Mouse (Mus musculus): Measurements from ENCODE around the gene Nags. TPM values are rescaled to one million over a fixed set of nuclear protein-coding genes. Genes with fewer than 3 reads are reported as not detected.

The Nags gene
- polyA plus RNA-seq, 1 experiment from 2014 or later, result 0.08 TPM

Other genes with a start within 250 kb of the Nags start
- 0.41 and 0.43 TPM in 2 replicates for gene Sost, start 178.5 kb upstream of the Nags start, polyA plus RNA-seq (2014; fragmentation: Nextera tagmentation; extraction: Ambion mirVana)
- gene Cfap97d1, start 161.2 kb upstream of the Nags start, polyA plus RNA-seq (2014; fragmentation: Nextera tagmentation; extraction: Ambion mirVana), result not detected in 2 replicates
- gene Dusp3, start 158.5 kb upstream of the Nags start, polyA plus RNA-seq (2014; fragmentation: Nextera tagmentation; extraction: Ambion mirVana), result 9.8 and 11.3 TPM in 2 replicates
- gene Mpp3, start 117.1 kb upstream of the Nags start, polyA plus RNA-seq (2014; fragmentation: Nextera tagmentation; extraction: Ambion mirVana), result 11.3 and 12.7 TPM in 2 replicates
- gene Cd300lg, start 104.0 kb upstream of the Nags start, polyA plus RNA-seq (2014; fragmentation: Nextera tagmentation; extraction: Ambion mirVana), result 0.35 and 0.47 TPM in 2 replicates
- 9.1 and 10.7 TPM in 2 replicates for gene Mpp2, start 57.0 kb upstream of the Nags start, polyA plus RNA-seq (2014; fragmentation: Nextera tagmentation; extraction: Ambion mirVana)
- not detected in 2 replicates for gene Ppy, start 44.2 kb upstream of the Nags start, polyA plus RNA-seq (2014; fragmentation: Nextera tagmentation; extraction: Ambion mirVana)
- not detected in 2 replicates for gene Pyy, start 37.7 kb upstream of the Nags start, polyA plus RNA-seq (2014; fragmentation: Nextera tagmentation; extraction: Ambion mirVana)
- 39.3 and 41.2 TPM in 2 replicates for gene Tmem101, start 10.9 kb downstream of the Nags start, polyA plus RNA-seq (2014; fragmentation: Nextera tagmentation; extraction: Ambion mirVana)
- gene Lsm12, start 39.8 kb downstream of the Nags start, polyA plus RNA-seq (2014; fragmentation: Nextera tagmentation; extraction: Ambion mirVana), result 74.5 and 88.5 TPM in 2 replicates
- 39.8 and 41.9 TPM in 2 replicates for gene G6pc3, start 44.1 kb downstream of the Nags start, polyA plus RNA-seq (2014; fragmentation: Nextera tagmentation; extraction: Ambion mirVana)
- 21.3 and 24.0 TPM in 2 replicates for gene Hdac5, start 84.7 kb downstream of the Nags start, polyA plus RNA-seq (2014; fragmentation: Nextera tagmentation; extraction: Ambion mirVana)
- gene BC030867, start 103.4 kb downstream of the Nags start, polyA plus RNA-seq (2014; fragmentation: Nextera tagmentation; extraction: Ambion mirVana), result 26.9 and 27.8 TPM in 2 replicates
- gene Asb16, start 123.2 kb downstream of the Nags start, polyA plus RNA-seq (2014; fragmentation: Nextera tagmentation; extraction: Ambion mirVana), result 0.13 and 0.33 TPM in 2 replicates
- 46.7 and 51.5 TPM in 2 replicates for gene Tmub2, start 139.4 kb downstream of the Nags start, polyA plus RNA-seq (2014; fragmentation: Nextera tagmentation; extraction: Ambion mirVana)
- 20.0 and 22.1 TPM in 2 replicates for gene Atxn7l3, start 151.1 kb downstream of the Nags start, polyA plus RNA-seq (2014; fragmentation: Nextera tagmentation; extraction: Ambion mirVana)
- 87.0 and 91.4 TPM in 2 replicates for gene Ubtf, start 174.2 kb downstream of the Nags start, polyA plus RNA-seq (2014; fragmentation: Nextera tagmentation; extraction: Ambion mirVana)
- 20.4 and 24.6 TPM in 2 replicates for gene Slc4a1, start 220.7 kb downstream of the Nags start, polyA plus RNA-seq (2014; fragmentation: Nextera tagmentation; extraction: Ambion mirVana)
- 0.57 and 1.0 TPM in 2 replicates for gene Rundc3a, start 247.9 kb downstream of the Nags start, polyA plus RNA-seq (2014; fragmentation: Nextera tagmentation; extraction: Ambion mirVana)